Mouse (Mus musculus): ENCODE results near the gene Slc25a44. TPM values are rescaled to one million over a fixed set of nuclear protein-coding genes. Genes with fewer than 3 reads are reported as not detected.
"Not testable (repeated sequence)": the region's sequence is repeated elsewhere in the genome, so short reads cannot be mapped to it uniquely, and the experiment has no call there.

Slc25a44 gene
- total RNA-seq, 2 experiments from 2014 or later: 43.7 to 47.7 TPM

DNA sequence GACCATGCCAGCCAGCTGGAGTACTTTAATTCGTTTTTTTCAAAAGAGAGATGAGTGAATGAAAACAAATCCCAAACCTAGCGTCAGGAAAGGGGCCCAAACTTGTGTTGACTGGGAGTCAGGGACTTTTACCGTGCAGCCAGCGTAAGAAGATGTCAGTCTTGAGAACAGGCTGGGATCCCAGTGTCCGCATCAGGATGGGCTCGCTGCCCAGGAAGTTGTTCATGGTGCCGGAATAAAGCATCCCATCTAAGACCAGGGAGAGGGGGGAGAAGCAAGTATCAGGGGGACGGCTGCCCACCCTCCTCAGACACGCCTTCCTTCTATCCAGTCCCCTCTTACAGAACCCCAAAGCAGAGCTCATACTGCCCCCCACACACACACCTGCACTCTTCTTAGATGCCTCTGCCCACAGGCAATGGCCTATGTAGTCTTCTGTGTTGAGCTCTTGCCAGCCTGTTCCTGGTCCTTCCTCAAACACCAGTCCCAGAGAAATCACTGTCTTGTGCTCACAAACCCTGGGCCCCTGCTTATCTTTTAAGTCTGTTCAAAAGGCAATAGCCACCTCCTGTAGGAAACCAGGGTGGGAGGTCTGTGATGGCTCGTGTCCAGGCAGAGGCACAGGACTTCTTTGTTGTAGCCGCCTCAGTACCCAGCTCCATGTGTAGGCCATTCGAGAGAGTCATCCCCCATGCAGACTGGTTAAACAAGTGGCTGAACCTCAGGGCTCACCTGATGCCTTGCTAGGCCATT is 25.6 kb upstream of the Slc25a44 start:
- intact Hi-C loops (cut with DNase I): no loop called here
- DNase-seq: peak; percentile 48

DNA sequence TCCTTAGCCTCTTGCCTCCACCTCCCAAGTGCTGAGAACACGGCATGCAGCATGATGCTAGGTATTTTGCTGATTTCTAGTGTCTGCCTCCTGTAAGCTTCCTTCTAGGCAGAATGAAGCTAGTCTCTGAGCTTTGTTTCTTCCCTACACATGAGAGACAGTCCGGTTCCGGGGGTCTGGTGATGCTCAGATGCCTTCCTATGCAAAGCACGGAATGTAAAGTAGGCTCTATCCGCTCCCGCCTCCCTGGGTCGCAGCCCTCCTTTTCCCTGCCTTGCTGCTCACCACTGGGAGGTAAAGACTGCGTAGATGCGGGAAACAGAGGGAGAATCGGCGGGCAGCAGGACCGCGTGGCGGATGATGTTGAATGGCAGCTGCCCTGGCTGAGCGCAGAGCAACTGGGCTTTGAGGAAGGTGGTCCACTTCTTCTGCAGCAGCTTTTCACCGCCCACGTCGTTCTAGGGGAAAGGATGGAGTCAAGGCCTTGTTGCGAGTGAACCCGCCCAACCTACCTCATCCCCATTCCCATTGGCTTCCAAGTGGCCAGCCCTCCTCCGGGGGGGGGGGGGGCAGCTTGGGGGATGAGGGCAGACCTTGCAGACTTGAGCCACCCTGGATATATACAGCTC is 24.6 kb upstream of the Slc25a44 start:
- intact Hi-C loops (cut with DNase I): no loop called here
- DNase-seq: peak; percentile 65

DNA sequence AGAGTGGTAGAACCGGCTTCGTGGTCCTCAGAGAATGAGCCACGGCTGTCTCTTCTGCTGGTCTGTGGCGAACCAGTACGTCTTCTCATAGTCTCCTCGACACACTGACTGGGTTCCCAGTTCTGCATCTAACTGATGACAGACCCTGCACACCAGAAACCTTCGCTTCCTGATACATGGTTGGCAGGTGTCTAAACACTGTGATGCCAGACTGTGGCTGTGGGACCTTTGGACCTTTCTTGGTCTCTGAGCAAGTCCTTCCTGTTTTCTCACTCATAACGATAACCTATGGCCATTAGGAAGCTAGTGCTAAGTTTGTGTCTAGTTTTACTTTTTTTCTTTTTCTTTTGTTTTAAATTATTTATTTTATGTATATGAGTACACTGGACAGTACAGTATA is 23.5 kb upstream of the Slc25a44 start:
- no peak for DNase-seq
- intact Hi-C loops (cut with DNase I): no loop called here

DNA sequence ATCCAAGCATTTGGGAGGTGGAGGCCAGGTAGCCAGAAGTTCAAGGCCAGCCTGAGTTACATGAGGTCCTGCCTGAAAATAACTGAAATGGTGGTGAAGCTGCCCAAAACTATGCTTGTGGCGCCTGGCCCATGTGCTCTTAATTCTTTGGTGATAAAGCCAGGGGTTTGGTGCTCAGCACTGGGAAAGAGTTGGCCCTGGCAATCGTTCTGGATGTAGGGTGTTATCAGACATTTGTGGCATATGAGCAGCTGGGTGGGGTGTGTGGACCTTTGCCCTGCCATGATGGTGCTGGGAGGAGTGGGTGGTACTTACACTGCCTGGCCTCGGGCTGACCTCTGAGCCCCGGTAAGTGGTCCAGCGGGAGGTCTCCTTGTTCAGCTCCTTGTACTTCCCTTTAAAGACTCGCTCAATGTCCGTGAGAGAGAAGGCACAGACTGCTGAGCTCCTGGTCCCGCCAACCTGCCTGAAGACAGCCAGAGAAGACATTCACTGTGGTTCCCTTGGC is 22.8 kb upstream of the Slc25a44 start:
- intact Hi-C loops (cut with DNase I): no loop called here
- no peak for DNase-seq

DNA sequence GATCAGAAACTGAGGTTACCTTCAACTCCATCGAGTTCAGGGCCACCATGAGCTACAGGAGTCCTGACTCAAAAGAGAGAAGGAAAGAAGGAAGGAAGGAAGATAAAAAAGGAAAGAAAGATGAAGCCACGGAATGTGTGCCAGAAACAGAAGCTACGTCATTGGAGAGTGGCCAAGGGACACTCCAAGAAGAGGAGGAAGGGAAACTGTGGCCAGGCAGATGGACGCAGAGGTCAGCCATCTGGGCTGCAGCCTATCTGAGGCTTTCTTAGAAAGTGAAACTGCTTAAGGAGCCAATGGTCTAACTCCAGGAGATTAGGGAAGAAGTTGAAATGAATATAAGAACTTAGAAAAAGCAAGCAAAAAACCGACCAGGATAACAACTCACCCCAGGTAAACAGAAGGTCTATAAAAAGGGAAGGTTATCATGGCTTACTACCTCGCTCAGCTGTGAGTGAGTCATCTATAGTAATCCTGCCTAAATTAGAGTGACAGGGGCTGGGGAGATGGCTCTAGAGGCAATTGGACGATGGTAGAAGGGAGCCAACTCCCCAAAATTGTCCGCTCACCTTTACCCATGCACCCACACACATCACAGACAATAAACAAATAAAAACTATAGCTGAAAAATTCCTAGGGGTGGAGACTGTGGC is 21.7 kb upstream of the Slc25a44 start:
- DNase-seq: no peak
- intact Hi-C loops (cut with DNase I): no loop called here

DNA sequence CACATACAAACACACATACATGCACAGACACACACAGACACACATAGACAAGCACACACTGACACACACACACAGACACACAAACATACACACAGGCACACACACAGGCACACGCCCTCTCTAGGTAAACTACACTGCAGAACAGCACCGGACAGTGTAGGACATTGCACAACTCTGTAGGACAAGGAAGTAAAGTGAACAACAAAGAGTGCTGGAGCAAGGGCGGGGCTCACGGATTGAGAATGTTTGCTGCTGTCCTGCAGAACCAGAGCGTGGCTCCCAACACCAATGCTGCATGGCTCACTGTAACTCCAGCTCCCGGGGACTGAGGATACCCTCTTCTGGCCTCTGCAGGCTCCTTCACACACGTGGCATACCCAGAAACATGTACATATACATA is 17.9 kb upstream of the Slc25a44 start:
- DNase-seq: no peak
- intact Hi-C loops (cut with DNase I): no loop called here

DNA sequence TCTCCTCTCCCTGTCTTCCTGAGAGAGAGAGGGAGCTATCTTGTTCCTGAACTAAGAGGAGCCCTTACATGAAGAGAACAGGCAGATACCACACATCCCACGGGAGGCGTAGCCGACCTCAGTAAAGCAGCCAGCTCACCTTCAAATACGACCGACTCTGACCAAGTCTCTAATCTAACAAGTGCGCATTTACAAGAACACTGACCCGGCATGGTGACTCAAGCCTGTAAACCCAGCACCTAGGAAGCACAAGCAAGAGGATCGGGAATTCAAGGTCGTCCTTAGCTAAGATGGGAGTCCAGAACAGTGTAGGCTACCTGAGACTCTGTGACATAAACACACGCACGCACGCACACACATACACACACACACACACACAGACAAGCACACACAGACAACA is 17.5 kb upstream of the Slc25a44 start:
- DNase-seq: no peak
- intact Hi-C loops (cut with DNase I): no loop called here

DNA sequence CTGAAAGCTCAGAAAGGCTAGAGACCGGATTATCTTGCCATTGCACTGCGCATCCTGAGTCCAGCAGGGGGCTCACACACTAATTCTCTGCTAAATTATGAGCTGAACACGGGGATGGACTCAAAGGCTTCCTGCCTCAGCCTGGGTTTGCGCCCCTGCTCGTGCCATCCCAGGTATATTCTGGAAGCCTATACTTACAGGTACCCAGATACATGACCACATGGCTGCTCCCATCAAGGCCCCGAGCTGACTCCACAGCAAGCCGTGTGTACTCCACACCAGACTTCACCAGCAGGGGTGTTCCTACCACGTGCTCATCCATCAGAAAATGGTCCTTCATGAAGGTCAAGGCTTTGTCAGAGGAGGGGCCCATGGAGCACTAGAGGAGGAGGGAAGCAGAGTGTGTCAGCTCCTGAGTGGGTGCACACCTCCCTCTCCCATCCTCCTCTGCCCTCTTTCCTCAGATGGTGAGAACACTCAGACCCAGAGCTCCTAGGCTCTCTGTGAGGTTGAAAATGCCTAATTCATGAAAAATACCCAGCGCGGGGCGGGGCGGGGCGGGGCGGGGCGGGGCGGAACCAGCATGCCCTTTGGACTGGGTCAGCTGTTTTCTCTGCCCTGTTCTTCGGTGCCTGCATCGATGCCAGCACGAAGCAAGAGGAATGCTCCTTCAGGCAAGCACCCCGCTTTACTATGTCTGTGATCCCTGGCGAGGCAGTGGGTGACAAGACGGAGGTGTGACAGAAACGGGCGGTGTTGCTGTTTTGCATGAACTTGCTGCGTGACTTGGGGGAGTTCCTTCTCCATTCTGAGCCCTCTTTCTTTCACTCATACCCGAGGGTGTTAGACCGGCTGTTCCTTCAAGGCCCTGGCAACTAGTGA is 15.8 kb upstream of the Slc25a44 start:
- intact Hi-C loops (cut with DNase I): no loop called here
- DNase-seq: peak; percentile 57

DNA sequence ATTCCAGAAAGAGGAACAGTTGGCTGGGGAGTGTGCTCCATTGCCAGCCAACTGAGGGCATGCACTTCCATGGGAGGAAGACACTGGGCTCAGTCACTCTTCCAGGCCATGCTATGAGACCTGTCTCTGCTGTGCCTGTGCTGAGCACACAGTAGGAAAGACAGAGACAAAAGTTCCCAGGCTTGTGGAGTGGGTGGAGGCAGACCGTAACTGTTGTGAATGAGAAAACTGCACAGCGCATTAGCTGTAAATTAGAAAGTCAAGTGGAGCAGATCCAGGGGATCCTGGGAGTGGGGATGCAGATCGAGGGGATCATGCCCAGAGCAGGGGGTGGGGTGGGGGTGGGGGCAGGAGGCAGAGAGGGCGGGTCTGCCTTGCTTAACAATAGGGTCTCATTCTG is 14.6 kb upstream of the Slc25a44 start:
- DNase-seq: no peak
- intact Hi-C loops (cut with DNase I): no loop called here

DNA sequence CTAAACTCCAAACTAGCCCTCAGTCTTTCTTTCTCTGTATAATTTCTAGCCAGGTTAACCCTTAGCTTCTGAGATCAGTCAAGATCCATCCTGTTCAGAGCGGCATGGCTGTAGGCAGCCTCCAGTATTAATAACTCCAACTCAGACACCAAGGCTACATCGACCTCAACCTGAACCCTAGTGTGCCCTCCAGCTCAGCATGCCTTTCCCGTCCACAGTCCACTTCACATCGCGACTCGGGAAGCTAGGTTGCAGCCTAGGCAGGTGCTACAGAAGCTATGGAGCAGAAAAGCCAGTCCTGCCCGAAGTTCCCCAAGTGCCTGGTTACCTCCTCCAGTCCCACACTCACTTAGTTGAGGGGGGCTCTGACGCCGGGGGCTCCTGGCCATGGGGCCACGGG is 12.5 kb upstream of the Slc25a44 start:
- intact Hi-C loops (cut with DNase I): no loop called here
- DNase-seq: no peak

DNA sequence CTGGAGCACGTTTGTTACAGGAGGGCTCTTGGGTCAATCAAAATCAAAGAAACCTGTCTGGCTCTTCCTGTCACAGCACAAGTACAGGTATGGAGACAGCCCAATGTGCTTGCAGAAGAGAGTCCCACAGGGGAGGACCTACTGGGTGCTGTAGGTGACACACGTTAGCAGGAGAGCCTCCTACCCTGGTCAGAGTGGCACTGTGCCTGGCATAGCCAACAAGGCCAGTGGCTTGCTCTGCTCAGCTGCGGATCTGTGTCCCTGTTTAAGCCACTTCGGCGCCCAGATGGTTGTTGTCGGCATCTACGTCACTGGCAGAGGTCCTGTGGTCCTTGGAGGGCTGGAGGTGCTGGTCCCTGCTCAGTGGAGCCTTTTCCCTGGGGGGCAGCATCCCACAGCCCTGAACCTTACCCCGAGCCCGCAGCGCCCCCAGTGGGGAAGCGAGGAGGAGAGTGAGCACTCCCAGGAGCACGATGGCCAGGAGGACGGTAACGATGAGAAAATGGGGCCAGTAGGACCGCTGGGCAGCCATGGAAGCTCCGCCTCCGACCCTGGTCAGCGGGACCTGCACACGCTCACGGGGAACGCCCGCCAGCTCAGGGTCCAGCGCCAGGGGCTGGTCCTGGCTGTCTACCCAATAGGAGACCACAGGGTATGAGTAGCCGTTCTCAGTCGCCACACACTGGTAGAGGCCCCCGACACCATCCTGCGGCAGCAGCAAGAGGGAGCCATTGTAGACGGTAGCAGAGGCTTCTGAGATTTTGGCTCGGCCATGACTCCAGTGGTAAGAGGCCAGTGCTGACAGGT is 11.7 kb upstream of the Slc25a44 start:
- DNase-seq: peak; percentile 69
- intact Hi-C loops (cut with DNase I): no loop called here

DNA sequence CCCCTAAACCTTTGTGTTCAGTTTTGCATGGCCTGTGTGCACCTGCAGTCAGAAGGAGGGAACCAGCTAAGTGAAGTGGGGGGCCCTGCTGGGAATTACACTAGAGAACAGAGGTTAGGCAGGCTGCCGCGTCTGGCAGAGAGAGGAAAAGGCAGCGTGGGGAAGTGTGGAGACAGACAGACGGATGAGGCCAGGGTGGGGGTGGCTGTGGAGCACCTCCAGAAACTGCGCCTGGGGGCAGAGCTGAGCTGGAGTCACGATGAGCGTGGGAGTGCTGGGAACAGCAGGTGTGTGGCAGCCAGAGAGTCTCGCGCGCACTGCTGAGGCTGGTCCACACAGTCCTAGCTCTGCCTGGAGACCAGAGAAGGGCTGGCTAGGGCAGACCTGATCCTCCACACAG is 10.6 kb upstream of the Slc25a44 start:
- DNase-seq: no peak
- intact Hi-C loops (cut with DNase I): no loop called here

DNA sequence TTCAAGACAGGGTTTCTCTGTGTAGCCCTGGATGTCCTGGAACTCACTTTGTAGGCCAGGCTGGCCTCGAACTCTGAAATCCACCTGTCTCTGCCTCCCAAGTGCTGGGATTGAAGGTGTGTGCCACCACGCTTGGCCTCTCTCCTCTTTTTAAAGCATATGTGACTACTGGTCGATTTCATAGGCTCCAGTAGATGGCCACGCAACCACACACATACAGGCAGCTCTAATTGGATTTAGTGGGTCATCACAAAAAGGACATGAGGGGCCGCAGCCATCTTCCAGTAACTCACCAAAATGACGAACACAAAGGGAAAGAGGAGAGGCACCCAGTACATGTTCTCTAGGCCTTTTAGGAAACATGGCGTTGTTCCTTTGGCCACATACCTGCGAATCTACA is 3.7 kb upstream of the Slc25a44 start:
- intact Hi-C loops (cut with DNase I); DNase-seq: not testable (repeated sequence)

DNA sequence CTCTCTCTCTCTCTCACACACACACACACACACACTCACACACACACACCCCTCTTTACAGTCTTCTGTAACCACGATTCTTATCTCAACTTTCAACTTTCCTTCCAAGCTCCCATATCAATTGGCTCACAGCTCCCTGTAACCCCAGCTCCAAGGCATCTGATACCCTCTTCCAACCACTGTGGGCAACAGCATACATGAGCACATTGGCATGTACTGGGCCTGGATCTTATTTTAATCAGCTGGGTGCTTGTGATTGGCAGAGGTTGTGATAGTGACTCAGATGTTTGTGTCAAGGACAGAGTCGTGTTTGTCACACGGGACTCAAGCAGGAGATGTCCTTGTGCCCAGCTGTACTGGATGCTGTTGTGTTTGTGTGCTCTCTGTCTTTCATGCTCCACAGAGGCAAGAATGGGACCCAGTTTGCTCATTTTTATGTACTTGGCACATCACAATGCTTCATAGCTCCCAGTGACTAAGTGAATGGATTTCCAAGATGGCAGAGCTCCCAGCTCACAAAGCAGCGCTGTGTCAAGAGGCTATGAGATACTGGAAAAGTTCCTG is 2.5 kb upstream of the Slc25a44 start:
- intact Hi-C loops (cut with DNase I): no loop called here
- no peak for DNase-seq

DNA sequence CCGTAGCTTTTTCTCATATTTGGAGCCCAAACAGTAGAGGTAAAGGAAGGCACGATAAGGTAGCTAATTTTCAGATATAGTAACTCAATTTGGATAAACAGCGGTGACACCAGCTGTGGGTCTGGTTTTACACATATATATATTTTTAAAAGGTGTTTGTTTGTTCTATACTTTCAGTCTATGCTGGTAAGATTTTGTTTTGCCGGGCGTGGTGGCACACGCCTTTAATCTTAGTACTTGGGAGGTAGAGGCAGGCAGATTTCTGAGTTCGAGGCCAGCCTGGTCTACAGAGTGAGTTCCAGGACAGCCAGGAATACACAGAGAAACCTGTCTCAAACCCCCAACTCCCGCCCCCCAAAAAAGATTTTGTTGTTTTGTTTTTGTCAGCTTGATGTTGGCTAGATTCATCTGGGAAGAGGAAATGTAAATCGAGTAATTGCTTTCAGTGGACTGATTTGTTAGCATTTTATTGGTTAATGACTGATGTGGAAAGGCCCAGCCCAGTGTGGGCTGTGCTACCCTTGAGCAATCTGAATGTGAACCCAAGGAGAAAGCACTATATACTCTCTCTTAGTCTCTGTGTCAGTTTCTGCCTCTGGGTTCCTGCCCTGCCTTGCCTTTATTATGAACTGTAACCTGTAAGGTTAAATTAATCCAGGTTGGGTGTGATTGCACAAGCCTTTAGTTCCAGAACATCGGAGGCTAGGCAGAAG is 925 bp upstream of the Slc25a44 start:
- DNase-seq: no peak
- intact Hi-C loops (cut with DNase I): no loop called here

DNA sequence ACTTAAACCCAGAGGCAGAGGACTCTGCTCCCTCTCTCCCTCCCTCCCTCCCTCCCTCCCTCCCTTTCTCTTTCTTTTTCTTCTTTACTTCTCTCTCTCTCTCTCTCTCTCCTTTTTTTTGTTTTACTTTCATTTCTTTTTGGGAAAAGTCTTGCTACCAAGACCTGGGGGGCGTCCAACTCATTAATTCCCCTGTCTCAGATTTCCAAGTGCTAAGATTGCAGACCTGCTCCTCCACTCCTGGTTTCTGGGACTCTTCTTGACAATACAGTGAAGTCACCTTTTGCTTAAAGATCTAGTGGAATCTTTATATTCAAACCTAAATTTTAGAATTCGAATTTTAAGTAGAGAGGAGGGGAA is 371 bp upstream of the Slc25a44 start:
- intact Hi-C loops (cut with DNase I): no loop called here

DNA sequence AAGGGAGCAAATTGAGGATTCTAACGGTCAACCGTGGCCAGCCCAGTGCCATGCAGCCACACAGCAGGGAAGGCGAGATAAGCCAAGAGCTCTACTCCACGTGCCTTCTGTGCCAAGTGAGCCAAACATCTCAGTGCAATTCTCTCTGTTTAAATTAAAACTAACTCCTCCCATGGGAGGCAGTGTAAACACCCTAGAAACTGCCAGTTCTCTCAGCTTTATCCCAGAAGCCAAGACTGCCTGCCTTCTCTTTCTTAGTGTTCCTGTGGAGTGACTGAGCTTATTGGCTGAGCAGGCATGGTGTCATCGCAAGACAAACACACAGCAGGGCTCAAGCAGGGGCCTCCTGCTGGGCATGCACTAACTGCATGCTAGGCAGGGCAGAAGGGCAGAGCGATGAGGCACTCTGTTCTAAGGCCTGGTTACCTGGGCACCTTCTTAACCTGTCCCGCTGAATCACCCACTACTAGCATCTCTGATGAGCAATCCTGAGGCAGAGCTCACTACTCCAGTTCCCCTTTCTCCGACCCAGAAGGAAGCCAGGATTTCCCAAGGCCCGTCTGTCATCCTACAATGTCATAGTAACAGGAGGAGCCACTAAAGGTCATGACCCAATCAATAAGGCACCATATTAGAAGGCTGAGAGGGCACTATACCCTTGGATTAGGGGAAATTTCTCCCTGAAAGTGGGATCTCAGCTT is 2.8 kb downstream of the Slc25a44 start:
- DNase-seq: peak; percentile 44

More for the DNA sequence above, 371 bp upstream of the Slc25a44 start:
- DNase-seq: no peak

DNA sequence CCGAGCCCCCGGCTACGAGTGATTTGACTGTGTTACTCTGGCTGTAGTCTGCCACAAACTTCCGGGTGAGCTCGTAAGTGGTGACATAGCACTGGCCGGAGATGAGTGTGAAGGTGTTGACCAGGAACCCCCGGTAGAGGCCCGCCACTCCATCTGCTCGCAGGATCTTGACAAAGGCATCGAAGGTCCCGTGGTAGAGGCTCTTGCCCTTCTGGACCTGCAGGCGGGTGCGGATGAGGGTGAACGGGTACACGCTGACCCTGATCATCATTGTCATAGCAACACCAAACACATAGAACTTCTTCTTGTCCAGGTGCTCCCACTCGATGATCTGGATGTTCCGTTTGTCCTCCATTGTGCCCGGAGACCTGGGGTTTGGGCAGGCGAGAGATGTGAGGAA is 4.2 kb downstream of the Slc25a44 start:
- no peak for DNase-seq
- intact Hi-C loops (cut with DNase I): no loop called here

More for the DNA sequence above, 2.8 kb downstream of the Slc25a44 start:
- intact Hi-C loops (cut with DNase I): no loop called here
